Mouse (Mus musculus) kidney, postnatal 10 days (tissue): ENCODE data around the gene Hcn1.

ENCODE experiments used
- DNase-seq: peaks from one replicate; pipeline ENCODE4 v3.0.0; 2021; ENCODE audit warnings: mixed read lengths

Hcn1 gene

DNA sequence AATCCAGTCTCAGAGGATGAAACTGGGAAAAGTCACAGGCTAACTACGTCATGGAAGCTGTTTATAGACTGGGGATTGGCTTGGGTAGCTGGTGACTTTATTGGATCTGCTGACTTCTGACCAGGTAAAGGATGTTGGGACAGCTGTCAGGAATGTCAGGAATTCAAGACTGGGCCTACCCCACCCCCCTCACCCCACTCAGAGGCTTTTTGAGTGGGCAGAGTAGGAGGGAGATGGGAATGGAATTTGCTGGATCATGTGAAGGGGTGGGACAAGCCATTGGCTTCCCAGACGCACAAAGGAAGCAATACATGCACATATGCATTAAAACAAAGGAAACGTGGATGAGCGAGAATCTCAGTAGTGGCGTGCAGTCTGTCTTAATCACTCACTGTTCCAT is 433.5 kb downstream of the Hcn1 start:
- DNase-seq: no peak
